In genomic region chr13:119731448-119731847, GRCm38 (mm10) we compare ENCODE assay signal across 23 mouse cellular contexts. TPM values are rescaled to one million over a fixed set of nuclear protein-coding genes. Genes with fewer than 3 reads are reported as not detected.
DNase-seq lines count a peak whose midpoint lies in the region; ATAC-seq and TF ChIP-seq lines count a peak whose summit lies in the region.
"Had no signal": no experiment of that assay in that cellular context is flagged by ENCODE, and none has a peak within 500 bp of the region (broad histone marks: within the 10 kb centered on the region; RNA-seq: fewer than 3 reads in every experiment).

No protein-coding gene starts in this region.

- no peaks in the 10 kb centered on the region for H3K4me1 ChIP-seq in forebrain, embryonic 11.5 days (replicated peaks; ENCODE audit: control insufficient read depth, insufficient read depth, low read length)
- H3K4me1 ChIP-seq in forebrain, embryonic 12.5 days = peaks cover 7% of the 10 kb centered on the region; the same call in 1 of the 2 replicates
- no peaks in the 10 kb centered on the region for H3K4me1 ChIP-seq in forebrain, embryonic 14.5 days (ENCODE audit: control insufficient read depth, insufficient read depth, low read length)
- H3K4me1 ChIP-seq in neural tube, embryonic 13.5 days (replicated peaks) = peaks cover 6% of the 10 kb centered on the region; the same call in 1 of the 2 replicates
- peaks cover 6% of the 10 kb centered on the region; the same call in 1 of the 2 replicates for H3K4me1 ChIP-seq in heart, embryonic 10.5 days
- H3K4me1 ChIP-seq: embryonic facial prominence, embryonic 15.5 days; limb, embryonic 13.5 days; liver, embryonic 13.5 days; stomach, embryonic 15.5 days had no signal

- no peak for TF ChIP-seq CTCF in layer of hippocampus, adult 2 months (conservative IDR thresholded peaks at IDR 0.05)

- ATAC-seq in forebrain, embryonic 11.5 days (replicated peaks; ENCODE audit: low FRiP score) = no peak; the same call in 1 of the 2 replicates
- ATAC-seq in forebrain, embryonic 12.5 days (ENCODE audit: low FRiP score) = no peak
- peak; percentile 29; the same call in 1 of the 2 replicates for ATAC-seq in forebrain, embryonic 14.5 days
- ATAC-seq in neural tube, embryonic 13.5 days (ENCODE audit: low read depth) = 0 out of 2 replicates have a peak, but pooled peaks have one; percentile 44
- ATAC-seq: intestine, postnatal 0 days had no signal

- WGBS in forebrain, embryonic 11.5 days = 31% methylated on average over 6 of the region's 6 CpGs
- 34% methylated on average over 6 of the region's 6 CpGs for WGBS in forebrain, embryonic 12.5 days
- 21% methylated on average over 6 of the region's 6 CpGs for WGBS in forebrain, embryonic 14.5 days
- 10% methylated on average over 6 of the region's 6 CpGs for WGBS in neural tube, embryonic 13.5 days
- 82% methylated on average over 6 of the region's 6 CpGs for WGBS in heart, embryonic 10.5 days

- H3K36me3 ChIP-seq in forebrain, embryonic 11.5 days (ENCODE audit: control insufficient read depth, insufficient read depth, low read length) = no peaks in the 10 kb centered on the region
- no peaks in the 10 kb centered on the region for H3K36me3 ChIP-seq in forebrain, embryonic 12.5 days (replicated peaks)
- H3K36me3 ChIP-seq in forebrain, embryonic 14.5 days (ENCODE audit: control insufficient read depth, insufficient read depth, low read length) = no peaks in the 10 kb centered on the region
- no peaks in the 10 kb centered on the region for H3K36me3 ChIP-seq in neural tube, embryonic 13.5 days
- H3K36me3 ChIP-seq in heart, embryonic 10.5 days = no peaks in the 10 kb centered on the region
- H3K36me3 ChIP-seq: embryonic facial prominence, embryonic 15.5 days; heart, embryonic 12.5 days; limb, embryonic 13.5 days; liver, embryonic 13.5 days; stomach, embryonic 15.5 days had no signal

- intact Hi-C loops in left cerebral cortex, postnatal 4 days (cut with DNase I) = no loop called here

- H3K9me3 ChIP-seq in forebrain, embryonic 11.5 days (ENCODE audit: control insufficient read depth, low read length) = no peaks in the 10 kb centered on the region
- no peaks in the 10 kb centered on the region for H3K9me3 ChIP-seq in forebrain, embryonic 12.5 days
- no peaks in the 10 kb centered on the region for H3K9me3 ChIP-seq in forebrain, embryonic 14.5 days (replicated peaks; ENCODE audit: control insufficient read depth, low read length)
- H3K9me3 ChIP-seq in neural tube, embryonic 13.5 days = no peaks in the 10 kb centered on the region
- H3K9me3 ChIP-seq in heart, embryonic 10.5 days = no peaks in the 10 kb centered on the region
- H3K9me3 ChIP-seq: embryonic facial prominence, embryonic 15.5 days; heart, embryonic 12.5 days; limb, embryonic 13.5 days; liver, embryonic 13.5 days; stomach, embryonic 15.5 days had no signal

- peak; percentile 30 for DNase-seq in forebrain, embryonic 11.5 days (ENCODE audit: low spot score)
- DNase-seq in layer of hippocampus, adult 2 months (ENCODE audit: low spot score in 2 of 2) = no peak
- DNase-seq in layer of hippocampus, postnatal 14 days (ENCODE audit: low spot score in 2 of 2) = no peak
- DNase-seq in forebrain, embryonic 14.5 days (ENCODE audit: low spot score) = peak; percentile 35
- DNase-seq in left cerebral cortex, postnatal 4 days = no peak
- no peak for DNase-seq in heart, embryonic 10.5 days (ENCODE audit: low spot score)
- DNase-seq: adrenal gland, postnatal 25 days; cerebellum, adult 9-11 months; gastrocnemius, postnatal 10 days; heart, postnatal 10 days; kidney, postnatal 25 days; liver, embryonic 13.5 days; lung, adult 2 months; lung, postnatal 14 days; thymus, adult 18-20 months; thymus, postnatal 36 days had no signal

- H3K4me2 ChIP-seq in forebrain, embryonic 11.5 days (ENCODE audit: low read depth, low read length, severe bottlenecking) = no peak overlapping the region
- H3K4me2 ChIP-seq in forebrain, embryonic 12.5 days = no peak overlapping the region
- no peak overlapping the region for H3K4me2 ChIP-seq in forebrain, embryonic 14.5 days (ENCODE audit: low read length)
- peak overlapping the region; percentile 21; the same call in 1 of the 2 replicates for H3K4me2 ChIP-seq in neural tube, embryonic 13.5 days
- H3K4me2 ChIP-seq: embryonic facial prominence, embryonic 15.5 days; heart, embryonic 12.5 days; limb, embryonic 13.5 days; liver, embryonic 13.5 days; stomach, embryonic 15.5 days had no signal

- H3K4me3 ChIP-seq in forebrain, embryonic 11.5 days (ENCODE audit: low read depth, low read length) = no peak overlapping the region
- no peak overlapping the region for H3K4me3 ChIP-seq in forebrain, embryonic 12.5 days (replicated peaks)
- H3K4me3 ChIP-seq in layer of hippocampus, adult 2 months = no peak overlapping the region
- H3K4me3 ChIP-seq in forebrain, embryonic 14.5 days (ENCODE audit: low read depth, low read length) = no peak overlapping the region
- H3K4me3 ChIP-seq in neural tube, embryonic 13.5 days = no peak overlapping the region
- no peak overlapping the region for H3K4me3 ChIP-seq in heart, embryonic 10.5 days
- H3K4me3 ChIP-seq: embryonic facial prominence, embryonic 15.5 days; heart, embryonic 12.5 days; limb, embryonic 13.5 days; liver, embryonic 13.5 days; stomach, embryonic 15.5 days had no signal

- H3K9ac ChIP-seq in forebrain, embryonic 11.5 days (ENCODE audit: low read length) = no peak overlapping the region
- H3K9ac ChIP-seq in forebrain, embryonic 12.5 days = no peak overlapping the region
- no peak overlapping the region for H3K9ac ChIP-seq in forebrain, embryonic 14.5 days (ENCODE audit: low read length)
- no peak overlapping the region for H3K9ac ChIP-seq in neural tube, embryonic 13.5 days
- H3K9ac ChIP-seq: embryonic facial prominence, embryonic 15.5 days; heart, embryonic 12.5 days; limb, embryonic 13.5 days; liver, embryonic 13.5 days; stomach, embryonic 15.5 days had no signal

- H3K27me3 ChIP-seq in forebrain, embryonic 11.5 days (ENCODE audit: control insufficient read depth, insufficient read depth, low read length) = no peaks in the 10 kb centered on the region
- no peaks in the 10 kb centered on the region for H3K27me3 ChIP-seq in forebrain, embryonic 12.5 days
- H3K27me3 ChIP-seq in forebrain, embryonic 14.5 days (replicated peaks; ENCODE audit: control insufficient read depth, insufficient read depth, low read length) = no peaks in the 10 kb centered on the region
- H3K27me3 ChIP-seq in neural tube, embryonic 13.5 days = no peaks in the 10 kb centered on the region
- H3K27me3 ChIP-seq in heart, embryonic 10.5 days (ENCODE audit: insufficient read depth, poor library complexity, severe bottlenecking) = no peaks in the 10 kb centered on the region
- H3K27me3 ChIP-seq: embryonic facial prominence, embryonic 15.5 days; heart, embryonic 12.5 days; limb, embryonic 13.5 days; liver, embryonic 13.5 days; stomach, embryonic 15.5 days had no signal

- no peak overlapping the region for H3K27ac ChIP-seq in forebrain, embryonic 11.5 days (ENCODE audit: low read depth, low read length)
- H3K27ac ChIP-seq in forebrain, embryonic 12.5 days = no peak overlapping the region
- 0 out of 2 replicates have a peak overlapping the region, but pooled peaks have one; percentile 4 for H3K27ac ChIP-seq in layer of hippocampus, adult 2 months
- no peak overlapping the region for H3K27ac ChIP-seq in forebrain, embryonic 14.5 days (ENCODE audit: low read depth, low read length)
- H3K27ac ChIP-seq in neural tube, embryonic 13.5 days (replicated peaks) = peak overlapping the region; percentile 62
- no peak overlapping the region for H3K27ac ChIP-seq in heart, embryonic 10.5 days
- H3K27ac ChIP-seq: embryonic facial prominence, embryonic 15.5 days; limb, embryonic 13.5 days; liver, embryonic 13.5 days; stomach, embryonic 15.5 days had no signal

RNA-seq across cellular contexts. Expression of gene Nim1k, which starts 24.2 kb away (rescaled TPM):
- 4.9 and 5.8 TPM in 2 replicates for polyA plus RNA-seq in forebrain, embryonic 11.5 days (2014; fragmentation: Nextera tagmentation; extraction: Ambion mirVana)
- 4.1 and 4.8 TPM in 2 replicates for polyA plus RNA-seq in forebrain, embryonic 12.5 days (2016; fragmentation: Nextera tagmentation; extraction: Ambion mirVana)
- total RNA-seq in layer of hippocampus, adult 2 months (2021) = 10 to 100 TPM; 13.1 to 14.0 TPM
- 10 to 100 TPM; 12.5 to 13.5 TPM for total RNA-seq in layer of hippocampus, postnatal 14 days (2021)
- polyA plus RNA-seq in forebrain, embryonic 14.5 days (2014; fragmentation: Nextera tagmentation; extraction: Ambion mirVana) = 6.8 and 7.2 TPM in 2 replicates
- 3.6 and 3.8 TPM in 2 replicates for polyA plus RNA-seq in neural tube, embryonic 13.5 days (2015; fragmentation: Nextera tagmentation; extraction: Ambion mirVana)
- total RNA-seq in left cerebral cortex, postnatal 4 days (2021) = 10 to 100 TPM; 11.6 to 12.3 TPM
- polyA plus RNA-seq in heart, embryonic 10.5 days (2016; fragmentation: Nextera tagmentation; extraction: Ambion mirVana) = 0.43 and 0.57 TPM in 2 replicates

RNA-seq across cellular contexts. Expression of gene Hmgcs1, which starts 41.3 kb away (rescaled TPM):
- polyA plus RNA-seq in forebrain, embryonic 11.5 days (2014; fragmentation: Nextera tagmentation; extraction: Ambion mirVana) = 389 and 403 TPM in 2 replicates
- 399 and 410 TPM in 2 replicates for polyA plus RNA-seq in forebrain, embryonic 12.5 days (2016; fragmentation: Nextera tagmentation; extraction: Ambion mirVana)
- 100 to 1,000 TPM; 192 to 193 TPM for total RNA-seq in layer of hippocampus, adult 2 months (2021)
- total RNA-seq in layer of hippocampus, postnatal 14 days (2021) = 100 to 1,000 TPM; 424 to 503 TPM
- 311 and 398 TPM in 2 replicates for polyA plus RNA-seq in forebrain, embryonic 14.5 days (2014; fragmentation: Nextera tagmentation; extraction: Ambion mirVana)
- 381 and 414 TPM in 2 replicates for polyA plus RNA-seq in neural tube, embryonic 13.5 days (2015; fragmentation: Nextera tagmentation; extraction: Ambion mirVana)
- total RNA-seq in left cerebral cortex, postnatal 4 days (2021) = 100 to 1,000 TPM; 814 to 887 TPM
- polyA plus RNA-seq in heart, embryonic 10.5 days (2016; fragmentation: Nextera tagmentation; extraction: Ambion mirVana) = 141 and 143 TPM in 2 replicates

RNA-seq across cellular contexts. Expression of gene Zfp131, which starts 59.2 kb away (rescaled TPM):
- polyA plus RNA-seq in forebrain, embryonic 11.5 days (2014; fragmentation: Nextera tagmentation; extraction: Ambion mirVana) = 49.2 and 50.7 TPM in 2 replicates
- polyA plus RNA-seq in forebrain, embryonic 12.5 days (2016; fragmentation: Nextera tagmentation; extraction: Ambion mirVana) = 56.5 and 57.7 TPM in 2 replicates
- 10 to 100 TPM; 40.4 to 43.2 TPM for total RNA-seq in layer of hippocampus, adult 2 months (2021)
- total RNA-seq in layer of hippocampus, postnatal 14 days (2021) = 10 to 100 TPM; 40.3 to 41.1 TPM
- polyA plus RNA-seq in forebrain, embryonic 14.5 days (2014; fragmentation: Nextera tagmentation; extraction: Ambion mirVana) = 41.7 and 44.5 TPM in 2 replicates
- 36.6 and 37.2 TPM in 2 replicates for polyA plus RNA-seq in neural tube, embryonic 13.5 days (2015; fragmentation: Nextera tagmentation; extraction: Ambion mirVana)
- 10 to 100 TPM; 41.1 to 41.8 TPM for total RNA-seq in left cerebral cortex, postnatal 4 days (2021)
- polyA plus RNA-seq in heart, embryonic 10.5 days (2016; fragmentation: Nextera tagmentation; extraction: Ambion mirVana) = 23.5 and 29.8 TPM in 2 replicates

Comparison
In these comparisons a context has a peak if more than half of its experiments do, and no peak if none do; other contexts are left out.
1. ATAC-seq: peak in forebrain, embryonic 14.5 days (single experiment) and neural tube, embryonic 13.5 days (single experiment); none in forebrain, embryonic 11.5 days (single experiment) and forebrain, embryonic 12.5 days (single experiment).
2. DNase-seq: peak in forebrain, embryonic 11.5 days (single experiment) and forebrain, embryonic 14.5 days (single experiment); none in layer of hippocampus, adult 2 months (0 of 2), layer of hippocampus, postnatal 14 days (0 of 2), left cerebral cortex, postnatal 4 days (single experiment) and heart, embryonic 10.5 days (single experiment).
3. H3K27ac ChIP-seq: peak in layer of hippocampus, adult 2 months (single experiment) and neural tube, embryonic 13.5 days (single experiment); none in forebrain, embryonic 11.5 days (single experiment), forebrain, embryonic 12.5 days (single experiment), forebrain, embryonic 14.5 days (single experiment) and heart, embryonic 10.5 days (single experiment).